Mouse (Mus musculus) spleen, postnatal 4 days (tissue): ENCODE data around the gene Kir3dl1.
"Not testable (repeated sequence)": the region's sequence is repeated elsewhere in the genome, so short reads cannot be mapped to it uniquely, and the experiment has no call there.

Source experiments
- DNase-seq, 2 experiments: peaks; one replicate each; pipeline ENCODE4 v3.0.0; 2022; ENCODE audit warnings: low spot score in 2 of 2

Gene Kir3dl1

GRCm38 (mm10) chrX:136517699-136518098, at the start of gene Kir3dl1:
Gene Kir3dl1 (plus strand): TSS chrX:136517999.
- not testable (repeated sequence) for DNase-seq

- DNase-seq, result not testable (repeated sequence)
These were observed 26.2 kb downstream of the Kir3dl1 start, which contains the start of gene Kir3dl2 for GRCm38 (mm10) chrX:136543956-136544355. Gene Kir3dl2 (minus strand): TSS chrX:136544056.

GRCm38 (mm10) chrX:136569094-136569493, 51.3 kb downstream of the Kir3dl1 start:
- DNase-seq, result not testable (repeated sequence)
